Mouse (Mus musculus): ENCODE data around the gene Lrrc38.

Lrrc38 gene

DNA sequence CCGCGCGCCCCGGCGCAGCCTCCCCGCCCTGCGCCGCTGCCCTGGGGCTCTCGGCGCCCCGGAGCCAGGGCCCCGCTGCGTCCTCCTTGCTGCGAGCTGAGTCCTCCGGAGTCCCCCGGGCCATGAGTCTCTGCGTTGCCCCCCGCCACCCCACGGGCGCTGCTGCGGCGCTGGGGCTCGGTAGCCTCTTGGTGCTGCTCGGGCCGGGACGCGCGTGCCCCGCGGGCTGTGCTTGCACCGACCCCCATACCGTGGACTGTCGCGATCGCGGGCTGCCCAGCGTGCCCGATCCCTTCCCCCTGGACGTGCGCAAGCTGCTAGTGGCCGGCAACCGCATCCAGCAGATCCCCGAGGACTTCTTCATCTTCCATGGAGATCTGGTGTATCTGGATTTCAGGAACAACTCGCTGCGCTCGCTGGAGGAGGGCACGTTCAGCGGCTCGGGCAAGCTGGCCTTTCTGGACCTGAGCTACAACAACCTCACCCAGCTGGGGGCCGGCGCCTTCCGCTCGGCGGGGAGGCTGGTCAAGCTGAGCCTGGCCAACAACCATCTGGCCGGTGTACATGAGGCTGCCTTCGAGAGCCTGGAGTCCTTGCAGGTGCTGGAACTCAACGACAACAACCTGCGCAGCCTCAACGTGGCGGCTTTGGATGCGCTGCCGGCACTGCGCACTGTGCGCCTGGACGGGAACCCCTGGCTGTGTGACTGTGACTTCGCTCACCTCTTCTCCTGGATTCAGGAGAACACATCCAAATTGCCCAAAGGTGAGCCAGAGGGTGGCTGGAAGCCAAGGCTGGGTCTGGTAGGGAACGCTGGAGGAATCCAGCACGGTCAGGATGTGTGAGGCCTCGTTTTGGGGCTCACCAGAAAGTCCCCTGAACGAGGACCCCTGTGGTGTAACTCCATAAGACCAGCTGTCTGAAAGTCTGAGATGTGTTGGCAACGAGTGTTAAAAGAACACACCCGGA is 774 bp downstream of the Lrrc38 start:
- in situ Hi-C loops (cut with MseI, MboI), result no loop called here

DNA sequence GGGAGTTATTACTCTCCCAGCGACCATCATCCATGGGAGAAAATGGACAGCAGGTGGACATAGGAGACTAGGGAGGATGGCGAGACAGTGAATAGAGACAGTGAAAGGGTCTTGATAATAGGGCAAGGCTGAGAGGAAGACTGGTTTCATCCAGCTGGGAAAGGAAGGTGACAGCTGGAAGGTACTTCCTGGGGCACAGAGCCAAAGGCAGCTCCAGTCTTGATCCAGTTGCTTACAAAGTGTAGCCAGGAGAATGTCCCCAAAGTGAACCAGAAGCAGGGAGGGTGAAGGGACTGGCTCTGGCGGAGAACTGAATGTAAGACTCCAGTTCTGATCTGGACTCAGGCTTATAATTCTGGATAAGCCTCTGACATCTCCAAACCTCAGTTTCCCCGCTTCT is 2.7 kb downstream of the Lrrc38 start:
- in situ Hi-C loops (cut with MseI, MboI), result no loop called here

DNA sequence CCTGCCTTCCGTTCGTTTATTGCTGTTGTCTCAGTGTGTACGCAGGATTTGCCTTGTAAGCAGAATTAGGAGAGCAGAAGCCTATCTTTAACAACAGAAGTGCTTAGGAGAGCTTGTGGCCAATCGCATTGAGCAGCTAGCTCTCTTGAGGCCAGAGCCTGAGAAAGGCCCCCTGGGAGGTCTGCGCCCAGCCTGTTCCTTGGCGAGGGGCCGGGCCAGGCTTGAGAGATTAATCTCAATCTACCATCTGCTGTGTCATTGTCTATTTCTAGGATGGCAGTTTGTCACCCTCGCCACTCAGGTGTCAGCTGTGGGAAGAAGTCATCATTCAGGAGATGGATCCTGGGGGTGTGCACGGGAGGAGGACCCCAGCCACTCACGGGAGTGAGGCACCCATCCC is 12.0 kb downstream of the Lrrc38 start:
- in situ Hi-C loops (cut with MseI, MboI), result no loop called here

DNA sequence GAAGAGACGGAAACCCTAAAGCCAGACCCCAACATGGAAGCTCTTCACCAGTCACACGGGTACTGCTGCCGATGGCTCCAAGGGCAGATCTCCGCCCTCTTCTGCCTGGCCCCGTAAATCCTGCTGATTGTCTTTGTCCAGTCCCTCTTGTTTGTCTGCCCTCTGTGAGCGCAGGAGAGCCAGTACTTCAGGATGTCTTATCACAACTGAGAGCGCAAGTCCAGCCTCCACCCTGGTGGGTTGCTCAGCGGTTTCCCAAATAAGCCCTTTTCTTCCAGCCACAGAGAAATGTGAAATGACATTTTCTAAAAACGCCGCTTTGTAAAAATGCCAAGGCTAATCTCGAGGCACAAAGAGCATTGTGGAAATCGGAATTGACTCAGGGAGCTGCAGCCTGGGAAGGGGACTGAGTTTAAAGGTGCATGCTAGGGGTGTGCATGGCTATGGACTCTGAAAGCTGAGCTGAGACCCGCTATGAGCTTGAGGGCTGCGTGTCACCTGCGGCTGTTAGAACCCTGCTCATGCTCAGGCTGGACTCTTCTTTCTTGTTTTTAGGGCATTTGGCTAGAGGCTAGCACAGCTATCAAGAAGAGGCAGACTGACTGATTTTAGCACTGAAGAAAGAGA is 17.0 kb downstream of the Lrrc38 start:
- in situ Hi-C loops (cut with MseI, MboI), result no loop called here

DNA sequence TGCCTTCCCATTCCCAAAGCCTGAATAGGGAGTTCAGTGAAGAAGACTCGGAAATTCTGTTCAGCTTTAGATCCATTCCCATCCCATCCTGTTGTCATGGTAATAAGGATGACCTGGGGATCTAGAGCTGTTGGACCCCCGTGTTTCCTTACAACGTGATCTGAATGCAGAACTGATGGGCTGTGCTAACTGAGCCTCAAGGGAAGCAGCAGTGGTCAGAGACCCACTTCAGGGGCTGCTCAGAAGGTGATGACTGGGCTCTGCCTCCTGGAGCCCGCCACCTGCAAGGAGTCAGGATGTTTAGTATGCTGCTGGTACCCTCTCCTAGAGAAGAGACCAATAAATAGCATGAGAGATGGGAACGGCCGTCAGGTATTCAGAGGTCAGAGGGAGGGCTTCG is 29.9 kb downstream of the Lrrc38 start:
- in situ Hi-C loops (cut with MseI, MboI), result no loop called here

DNA sequence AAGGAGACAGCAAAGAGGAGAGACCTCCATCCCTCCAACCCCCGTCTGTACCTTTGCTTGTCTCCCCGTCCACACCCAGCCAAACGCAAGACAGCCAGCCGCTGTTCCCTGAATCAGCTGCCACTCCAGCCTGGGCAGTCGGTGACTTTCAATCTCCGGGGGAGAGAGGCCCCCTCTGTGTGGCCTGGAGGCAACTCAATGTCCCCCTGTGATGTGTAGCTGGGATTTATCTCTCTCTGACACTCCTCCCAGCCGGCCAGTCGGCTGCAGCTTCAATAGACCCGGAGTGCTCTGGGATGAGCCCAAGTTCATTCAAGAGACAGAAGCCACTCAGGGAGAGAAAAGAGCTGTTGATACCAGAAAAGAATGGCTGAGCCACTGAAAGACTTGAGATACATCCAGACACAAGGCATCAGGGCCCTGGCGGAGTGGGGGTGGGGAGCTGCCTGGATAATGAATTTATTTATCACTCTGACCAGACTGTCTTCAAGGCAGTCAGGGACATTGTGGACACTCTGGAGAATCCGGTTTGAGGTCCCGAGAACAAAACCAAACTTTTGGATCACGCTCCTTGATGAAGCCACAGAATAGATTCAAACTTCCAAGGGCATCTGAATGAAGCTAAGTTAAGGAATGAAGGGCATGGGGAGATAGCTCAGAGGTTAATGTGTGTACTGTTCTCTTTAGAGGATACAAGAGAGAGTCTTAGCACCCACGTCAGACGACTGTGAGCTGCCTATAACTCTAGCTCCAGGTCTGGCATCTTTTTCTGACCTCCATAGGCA is 30.6 kb downstream of the Lrrc38 start:
- in situ Hi-C loops (cut with MseI, MboI), result loop anchor here in 1 of 2 experiments (5.0 kb wide), 1 partner anchor 53 kb away; no protein-coding TSS in a partner anchor

DNA sequence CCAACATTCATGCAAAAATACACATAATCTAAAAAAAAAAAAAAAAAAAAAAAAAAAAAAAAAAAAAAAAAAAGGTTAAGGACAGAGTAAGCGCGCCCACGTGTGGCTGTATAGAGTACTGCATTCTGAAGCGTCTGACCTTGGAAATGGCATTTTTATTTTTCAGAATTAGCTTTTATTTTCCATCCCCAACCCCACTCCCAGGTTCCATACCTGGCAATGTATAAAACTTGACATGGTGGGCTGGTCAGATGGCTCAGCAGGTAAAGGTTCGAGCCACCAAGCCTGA is 31.1 kb downstream of the Lrrc38 start:
- in situ Hi-C loops (cut with MseI, MboI), result loop anchor here in 1 of 2 experiments (5.0 kb wide), 1 partner anchor 53 kb away; no protein-coding TSS in a partner anchor

DNA sequence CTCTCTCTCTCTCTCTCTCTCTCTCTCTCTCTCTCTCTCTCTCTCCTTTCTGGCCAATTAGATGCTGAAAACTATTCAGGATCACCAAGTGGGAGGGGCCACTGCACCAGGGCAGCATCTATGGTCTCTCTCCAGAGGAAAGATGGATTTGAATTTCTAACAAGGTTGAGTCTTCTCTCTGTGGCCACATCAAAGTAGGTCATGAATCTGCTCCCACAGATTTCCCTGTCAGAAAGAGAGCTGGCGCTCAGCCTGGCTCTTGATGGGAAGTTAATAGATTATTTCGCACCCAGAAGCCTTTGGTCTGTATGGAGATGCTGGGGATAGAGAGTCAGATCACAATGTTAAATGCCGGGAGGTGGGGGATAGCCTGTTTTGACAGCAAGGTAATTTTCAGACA is 32.6 kb downstream of the Lrrc38 start:
- in situ Hi-C loops (cut with MseI, MboI), result loop anchor here in 1 of 2 experiments (5.0 kb wide), 1 partner anchor 55 kb away; no protein-coding TSS in a partner anchor

DNA sequence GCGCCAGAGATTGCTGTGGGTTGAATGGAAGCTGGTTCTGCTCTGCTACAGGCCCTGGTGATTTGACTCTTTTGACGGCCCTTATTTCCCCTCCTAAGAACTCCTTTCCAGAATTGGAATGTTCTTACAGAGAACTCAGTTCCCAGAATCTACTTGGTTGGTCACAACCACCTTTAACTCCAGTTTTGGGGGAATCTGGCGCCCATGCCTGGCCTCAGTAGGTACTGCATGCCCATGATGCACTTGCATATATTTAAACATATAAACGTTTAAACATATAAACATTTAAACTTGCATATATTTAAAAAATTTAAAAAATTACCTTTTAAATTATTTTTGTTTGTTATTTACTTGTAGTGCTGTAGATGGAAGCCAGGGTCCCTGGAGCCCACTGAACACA is 34.1 kb downstream of the Lrrc38 start:
- in situ Hi-C loops (cut with MseI, MboI), result loop anchor here in 1 of 2 experiments (5.0 kb wide), 1 partner anchor 56 kb away; no protein-coding TSS in a partner anchor

DNA sequence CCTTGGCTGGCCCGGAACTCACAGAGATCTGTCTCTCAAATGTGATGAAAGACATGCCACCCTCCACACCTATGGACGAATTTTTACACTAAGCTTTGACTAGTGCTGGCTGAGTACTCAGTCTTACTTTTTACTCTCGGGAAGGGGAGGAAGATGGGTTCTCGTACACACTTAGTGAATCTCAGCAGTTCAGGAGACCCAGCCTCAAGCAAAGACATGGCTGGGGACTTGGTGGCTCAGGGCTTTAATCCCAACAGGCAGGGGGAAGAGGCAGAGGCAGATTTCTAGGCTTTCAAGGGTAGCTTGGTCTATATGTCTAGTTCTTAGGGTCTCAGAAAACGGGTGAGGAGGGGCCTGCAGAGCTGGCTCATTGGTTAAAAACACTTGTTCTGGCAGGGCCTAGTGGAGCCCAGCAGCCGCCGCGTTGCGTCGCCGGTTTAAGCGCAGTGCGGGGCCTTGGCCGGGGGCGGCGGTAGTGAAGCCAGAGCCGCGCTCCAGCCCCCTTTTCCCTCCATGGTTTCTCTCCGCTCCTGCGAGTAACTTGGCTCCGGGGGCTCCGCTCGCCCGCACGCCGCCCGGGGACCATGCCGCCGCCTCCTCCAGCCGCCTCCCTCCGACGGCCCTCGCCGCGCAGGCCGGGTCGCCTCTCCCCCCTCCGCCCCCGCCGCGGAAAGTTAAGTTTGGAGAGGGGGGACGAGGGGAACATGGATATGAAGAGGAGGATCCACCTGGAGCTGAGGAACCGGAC is 39.6 kb downstream of the Lrrc38 start:
- in situ Hi-C loops (cut with MseI, MboI), result no loop called here

DNA sequence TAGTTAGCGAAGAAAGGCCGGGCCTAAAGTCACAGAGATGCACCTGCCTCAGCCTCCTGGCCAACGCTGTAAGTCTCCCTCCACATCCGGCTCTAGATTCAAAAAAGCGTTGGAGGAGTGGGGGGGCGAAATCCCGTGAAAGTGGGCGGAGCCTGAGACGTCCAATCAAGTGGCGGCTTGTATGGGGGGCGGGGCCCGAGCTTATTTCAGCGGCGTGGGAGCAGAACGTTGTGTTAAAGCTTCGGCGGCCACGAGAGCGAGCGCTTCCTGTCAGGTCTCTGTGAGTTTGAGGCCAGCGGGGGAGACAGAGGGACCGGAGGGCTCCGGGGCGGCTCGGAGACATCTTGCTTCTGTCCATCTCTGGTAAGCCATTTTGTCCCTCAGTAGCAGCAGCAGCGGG is 44.6 kb downstream of the Lrrc38 start, which contains the start of gene Pramel1:
TSS of gene Pramel1 (plus strand) at position 248 of the 400 bp plus-strand sequence.
- in situ Hi-C loops (cut with MseI, MboI), result no loop called here

DNA sequence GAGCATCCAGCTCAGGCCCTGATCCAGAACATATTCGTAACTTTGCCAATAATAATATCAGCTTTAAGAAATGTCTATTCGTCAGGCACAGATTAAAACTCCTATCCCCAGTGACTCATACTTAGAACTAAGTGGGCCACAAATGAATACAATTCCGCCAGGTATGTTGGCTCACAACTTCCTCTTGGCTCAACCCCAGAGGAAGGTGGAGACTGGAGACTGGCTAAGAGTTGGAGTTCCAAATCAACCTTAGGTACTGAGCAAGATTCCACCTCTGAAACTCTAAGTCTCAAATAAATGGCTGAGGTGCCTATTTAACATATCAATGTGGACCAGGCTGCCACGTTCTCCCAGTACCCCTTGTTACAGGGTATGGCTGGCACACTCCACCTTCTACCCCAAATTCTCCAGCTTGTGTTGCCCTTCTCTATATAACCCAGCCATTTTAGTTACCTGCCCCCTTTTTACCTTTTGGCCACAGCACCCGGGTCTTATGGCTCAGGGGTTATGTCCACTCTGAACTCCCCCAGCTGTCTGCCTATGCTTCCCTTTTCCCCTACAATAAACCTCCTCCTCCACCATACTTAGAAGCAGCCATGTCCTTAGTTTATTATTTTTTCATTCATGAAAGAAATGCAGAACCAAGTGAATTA is 62.1 kb downstream of the Lrrc38 start:
- in situ Hi-C loops (cut with MseI, MboI), result no loop called here

DNA sequence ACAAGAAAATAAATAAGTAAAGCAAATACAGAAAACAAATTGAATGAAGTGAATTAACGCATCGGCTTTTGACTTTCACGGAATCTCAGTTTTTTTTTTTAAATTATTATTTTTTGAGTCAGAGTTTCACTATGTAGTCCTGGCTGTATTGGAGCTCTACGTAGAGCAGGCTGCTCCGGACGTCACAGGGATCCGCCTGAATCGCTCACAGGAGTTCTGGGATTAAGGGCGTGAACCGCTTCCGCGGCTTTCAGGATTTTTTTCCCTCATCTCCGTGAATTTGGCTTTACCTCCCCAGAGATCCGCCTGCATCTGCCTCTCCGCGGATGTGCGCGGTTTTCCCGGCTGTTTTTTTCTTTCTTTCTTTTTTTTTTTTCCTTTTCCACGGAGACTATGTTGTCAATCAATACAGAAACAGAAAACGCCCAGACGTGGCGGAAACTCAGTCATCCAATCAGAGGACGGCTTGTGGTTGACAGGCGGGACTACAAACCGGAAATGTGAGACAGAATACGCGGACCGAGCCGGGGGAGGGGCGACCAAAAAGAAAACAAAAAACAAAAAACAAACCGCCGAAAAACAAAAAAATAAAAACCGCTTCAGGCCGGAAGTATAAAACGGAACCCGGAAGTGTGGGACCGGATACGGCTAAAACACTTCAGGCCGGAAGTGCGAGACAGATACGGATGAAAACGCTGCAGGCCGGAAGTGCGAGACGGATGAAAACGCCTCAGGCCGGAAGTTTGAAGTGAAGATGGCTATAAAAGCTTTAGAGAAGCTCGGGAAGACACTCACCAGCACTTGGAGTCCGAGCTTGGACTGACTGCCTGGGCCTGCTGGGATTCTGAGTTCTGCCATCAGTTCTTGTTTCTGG is 62.9 kb downstream of the Lrrc38 start, which contains the start of gene Pramef8:
TSS of gene Pramef8 (plus strand) at position 208 of the 874 bp plus-strand sequence.
- in situ Hi-C loops (cut with MseI, MboI), result no loop called here

DNA sequence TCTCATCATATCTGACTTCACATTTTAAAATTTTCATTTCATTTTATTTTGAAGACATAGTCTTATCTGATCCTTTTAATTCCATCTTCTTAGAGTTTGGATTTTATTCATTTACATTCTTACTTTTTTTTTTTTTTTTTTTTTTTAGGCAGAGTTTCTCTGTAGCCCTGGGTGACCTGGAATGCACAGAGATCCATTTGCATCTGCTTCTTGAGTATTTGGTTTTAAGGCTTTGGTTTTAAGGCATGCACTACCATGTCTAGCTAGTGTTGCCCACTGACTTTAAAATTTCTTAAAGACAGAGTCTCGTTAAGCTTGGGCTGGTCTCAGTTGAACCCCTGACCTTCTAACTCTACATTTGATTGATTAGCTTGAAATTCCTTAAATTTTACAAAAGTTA is 64.1 kb downstream of the Lrrc38 start:
- in situ Hi-C loops (cut with MseI, MboI), result no loop called here

DNA sequence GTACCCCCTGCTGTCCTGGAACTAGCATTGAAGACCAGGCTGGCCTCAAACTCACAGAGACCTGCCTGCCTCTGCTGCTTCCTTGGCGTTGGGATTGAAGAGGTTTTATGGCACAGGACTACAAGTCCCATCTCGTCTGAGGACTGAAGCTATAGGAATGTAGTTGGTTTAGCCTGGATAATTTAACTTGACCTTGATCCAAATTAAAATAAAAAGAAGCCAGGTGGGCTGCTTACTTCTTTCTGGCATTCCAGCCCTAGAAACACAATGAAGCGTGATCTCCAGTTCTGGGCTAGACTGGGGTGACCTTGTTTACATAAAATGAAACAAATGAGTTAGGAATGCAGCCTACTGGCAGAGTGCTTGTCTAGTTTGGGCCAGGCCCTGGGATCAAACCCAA is 64.6 kb downstream of the Lrrc38 start:
- in situ Hi-C loops (cut with MseI, MboI), result no loop called here

Measured in mouse trophoblast stem cell (cell line).